Mouse (Mus musculus): Measurements from ENCODE around the gene Cpt2.

DNA sequence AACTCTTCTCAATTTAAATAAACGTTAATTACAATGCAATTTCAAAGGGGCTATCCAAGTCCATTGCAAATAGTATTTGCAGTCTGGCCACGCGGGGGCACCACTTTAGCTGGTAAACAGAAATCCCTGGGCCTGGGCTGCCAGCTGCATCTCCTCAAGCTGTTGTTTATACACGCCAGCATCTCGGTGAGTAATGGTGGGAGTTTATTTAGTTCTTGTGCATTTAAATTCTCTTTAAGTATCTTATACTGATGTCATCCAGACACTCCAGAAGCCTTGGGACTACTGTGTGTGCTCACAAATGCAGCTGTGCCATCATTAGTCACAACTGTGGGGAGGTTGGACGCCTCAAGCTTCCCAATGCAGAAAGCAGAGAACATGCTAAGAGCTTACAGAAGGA, 13.9 kb upstream of the Cpt2 start:
- TF ChIP-seq ZNF384 (IDR thresholded peaks at IDR 0.05; ENCODE audit: low read depth, low read length) = no peak
- no peak for TF ChIP-seq MAFK (IDR thresholded peaks at IDR 0.05; ENCODE audit: insufficient read depth, low read depth, low read length)
- no peak for TF ChIP-seq CHD2 (IDR thresholded peaks at IDR 0.05; ENCODE audit: low read depth, low read length)
